Mouse (Mus musculus) embryonic facial prominence, embryonic 13.5 days (tissue): ENCODE results near the gene Krt8. TPM values are rescaled to one million over a fixed set of nuclear protein-coding genes. Genes with fewer than 3 reads are reported as not detected.

Experiments used
- ATAC-seq: fragments of 200-750 bp; cut with Nextera tagmentation; 2 replicates; pipeline ENCODE4 v1.8.0; 2017; ENCODE audit warnings: low read depth; ENCODE audit not compliant: insufficient number of reproducible peaks, insufficient read depth, low FRiP score, low TSS enrichment
- H3K27ac ChIP-seq: fragments of 300-500 bp; sonication (generic); 2 replicates; pipeline ENCODE4 v1.5.1; 2015; ENCODE audit warnings: moderate library complexity, mild to moderate bottlenecking, inconsistent platforms
- H3K27me3 ChIP-seq: fragments of 300-500 bp; sonication (generic); 2 replicates; pipeline ENCODE4 v1.6.1; 2015; ENCODE audit warnings: mild to moderate bottlenecking, inconsistent platforms
- H3K36me3 ChIP-seq: fragments of 300-500 bp; sonication (generic); 2 replicates; pipeline ENCODE4 v1.6.1; 2015; ENCODE audit warnings: mild to moderate bottlenecking, inconsistent platforms
- H3K4me1 ChIP-seq: fragments of 300-500 bp; sonication (generic); 2 replicates; pipeline ENCODE4 v1.6.1; 2015; ENCODE audit warnings: inconsistent platforms
- H3K4me2 ChIP-seq: fragments of 300-500 bp; sonication (generic); 2 replicates; pipeline ENCODE4 v1.6.1; 2015; ENCODE audit warnings: moderate library complexity, mild to moderate bottlenecking, inconsistent platforms
- H3K4me3 ChIP-seq: fragments of 300-500 bp; sonication (generic); 2 replicates; pipeline ENCODE4 v1.5.1; 2015; ENCODE audit warnings: mild to moderate bottlenecking, inconsistent platforms
- H3K9ac ChIP-seq: fragments of 300-500 bp; sonication (generic); 2 replicates; pipeline ENCODE4 v1.6.1; 2015; ENCODE audit warnings: mild to moderate bottlenecking, inconsistent platforms
- H3K9me3 ChIP-seq: fragments of 300-500 bp; sonication (generic); 2 replicates; pipeline ENCODE4 v1.6.1; 2016; ENCODE audit warnings: inconsistent platforms
- WGBS: fragments of 180-500 bp; shearing (Covaris S2); methylation state at CpG from one replicate; pipeline ENCODE4 v1.1.7; 2015; ENCODE audit warnings: mixed read lengths; 5-methylcytosine and 5-hydroxymethylcytosine counted together
- polyA plus RNA-seq: library from polyadenylated mRNA; unstranded; fragments of >200 nt; fragmentation: Nextera tagmentation; extraction: Ambion mirVana; gene quantifications from 2 replicates; pipeline ENCODE4 v1.2.1, GENCODE M21; 2015

The Krt8 gene
- polyA plus RNA-seq, 1 experiment from 2014 or later, result 38.6 TPM

- Histone ChIP-seq H3K36me3 (no peaks in the 10 kb centered on the region), H3K27ac (peak overlapping the region; percentile 55; the same call in 1 of the 2 replicates), H3K4me3 (no peak overlapping the region), H3K27me3 (peaks cover 51% of the 10 kb centered on the region), H3K9ac (peak overlapping the region; percentile 52), H3K4me2 (peak overlapping the region; percentile 46), H3K4me1 (peaks cover 27% of the 10 kb centered on the region), H3K9me3 (no peaks in the 10 kb centered on the region)
- 0 out of 2 replicates have a peak, but pooled peaks have one; percentile 48 for ATAC-seq
- WGBS, result 5% methylated on average over 22 of the region's 22 CpGs
These were observed 21.0 kb upstream of the Krt8 start for GRCm38 (mm10) chr15:102025136-102025872.

GRCm38 (mm10) chr15:102023888-102024287, 19.6 kb upstream of the Krt8 start:
- no peak for ATAC-seq
- Histone ChIP-seq H3K27ac (0 out of 2 replicates have a peak overlapping the region, but pooled peaks have one; percentile 1), H3K9me3 (no peaks in the 10 kb centered on the region), H3K27me3 (peaks cover 43% of the 10 kb centered on the region), H3K4me2 (no peak overlapping the region), H3K9ac (no peak overlapping the region), H3K4me1 (peaks cover 27% of the 10 kb centered on the region), H3K36me3 (no peaks in the 10 kb centered on the region), H3K4me3 (no peak overlapping the region)
- WGBS, result 56% methylated on average over 8 of the region's 8 CpGs

- Histone ChIP-seq H3K9ac (no peak overlapping the region), H3K4me3 (no peak overlapping the region), H3K27me3 (peaks cover 29% of the 10 kb centered on the region), H3K9me3 (no peaks in the 10 kb centered on the region), H3K27ac (no peak overlapping the region), H3K36me3 (no peaks in the 10 kb centered on the region), H3K4me2 (no peak overlapping the region), H3K4me1 (peaks cover 18% of the 10 kb centered on the region)
- WGBS, result 35% methylated on average over 8 of the region's 8 CpGs
- no peak for ATAC-seq
These were observed 18.2 kb upstream of the Krt8 start for GRCm38 (mm10) chr15:102022481-102022880.

- ATAC-seq, result no peak
- peaks cover 7% of the 10 kb centered on the region; the same call in 1 of the 2 replicates for H3K27me3 ChIP-seq
- H3K27ac ChIP-seq, result no peak overlapping the region
- no peak overlapping the region for H3K4me2 ChIP-seq
- no peaks in the 10 kb centered on the region for H3K9me3 ChIP-seq
- H3K4me1 ChIP-seq, result peaks cover 19% of the 10 kb centered on the region
- H3K36me3 ChIP-seq, result no peaks in the 10 kb centered on the region
- no peak overlapping the region for H3K4me3 ChIP-seq
- H3K9ac ChIP-seq, result no peak overlapping the region
- WGBS, result 12% methylated on average over 7 of the region's 7 CpGs
These were observed 13.7 kb upstream of the Krt8 start for GRCm38 (mm10) chr15:102017918-102018463.

GRCm38 (mm10) chr15:102016787-102017186, 12.5 kb upstream of the Krt8 start:
- ATAC-seq, result 0 out of 2 replicates have a peak, but pooled peaks have one; percentile 60
- WGBS, result 15% methylated on average over 7 of the region's 7 CpGs

GRCm38 (mm10) chr15:102016096-102016495, 11.8 kb upstream of the Krt8 start:
- no peak overlapping the region for H3K9ac ChIP-seq
- WGBS, result 35% methylated on average over 3 of the region's 3 CpGs
- no peak overlapping the region for H3K27ac ChIP-seq
- no peaks in the 10 kb centered on the region for H3K36me3 ChIP-seq
- no peak for ATAC-seq
- H3K4me3 ChIP-seq, result no peak overlapping the region
- H3K9me3 ChIP-seq, result no peaks in the 10 kb centered on the region
- H3K27me3 ChIP-seq, result peaks cover 7% of the 10 kb centered on the region; the same call in 1 of the 2 replicates
- H3K4me1 ChIP-seq, result peaks cover 19% of the 10 kb centered on the region
- no peak overlapping the region for H3K4me2 ChIP-seq

More at GRCm38 (mm10) chr15:102016787-102017186, 12.5 kb upstream of the Krt8 start:
- Histone ChIP-seq H3K9me3 (no peaks in the 10 kb centered on the region), H3K4me3 (no peak overlapping the region), H3K4me1 (peaks cover 19% of the 10 kb centered on the region), H3K9ac (no peak overlapping the region), H3K27ac (no peak overlapping the region), H3K27me3 (peaks cover 7% of the 10 kb centered on the region; the same call in 1 of the 2 replicates), H3K36me3 (no peaks in the 10 kb centered on the region), H3K4me2 (no peak overlapping the region)

GRCm38 (mm10) chr15:102014848-102015247, 10.6 kb upstream of the Krt8 start:
- H3K27me3 ChIP-seq, result peaks cover 7% of the 10 kb centered on the region; the same call in 1 of the 2 replicates
- H3K4me3 ChIP-seq, result no peak overlapping the region
- H3K9me3 ChIP-seq, result no peaks in the 10 kb centered on the region
- H3K4me1 ChIP-seq, result peaks cover 26% of the 10 kb centered on the region
- no peak overlapping the region for H3K4me2 ChIP-seq
- ATAC-seq, result no peak
- H3K9ac ChIP-seq, result no peak overlapping the region
- no peaks in the 10 kb centered on the region for H3K36me3 ChIP-seq
- 64% methylated on average over 2 of the region's 4 CpGs for WGBS
- H3K27ac ChIP-seq, result no peak overlapping the region

GRCm38 (mm10) chr15:102013651-102014050, 9.4 kb upstream of the Krt8 start:
- no peak overlapping the region for H3K9ac ChIP-seq
- no peak overlapping the region for H3K4me3 ChIP-seq
- H3K4me1 ChIP-seq, result peaks cover 26% of the 10 kb centered on the region
- WGBS, result 49% methylated on average over 3 of the region's 3 CpGs
- H3K36me3 ChIP-seq, result no peaks in the 10 kb centered on the region
- peaks cover 13% of the 10 kb centered on the region; the same call in 1 of the 2 replicates for H3K27me3 ChIP-seq
- no peak for ATAC-seq
- no peaks in the 10 kb centered on the region for H3K9me3 ChIP-seq
- no peak overlapping the region for H3K4me2 ChIP-seq
- H3K27ac ChIP-seq, result no peak overlapping the region

GRCm38 (mm10) chr15:102012260-102012765, 8.0 kb upstream of the Krt8 start:
- H3K9me3 ChIP-seq, result no peaks in the 10 kb centered on the region
- H3K4me2 ChIP-seq, result no peak overlapping the region
- no peaks in the 10 kb centered on the region for H3K36me3 ChIP-seq
- WGBS, result 56% methylated on average over 4 of the region's 4 CpGs
- ATAC-seq, result no peak
- no peak overlapping the region for H3K9ac ChIP-seq
- peaks cover 36% of the 10 kb centered on the region for H3K4me1 ChIP-seq
- no peak overlapping the region for H3K27ac ChIP-seq
- H3K27me3 ChIP-seq, result peaks cover 20% of the 10 kb centered on the region
- H3K4me3 ChIP-seq, result no peak overlapping the region

- 50% methylated on average over 3 of the region's 3 CpGs for WGBS
- H3K4me3 ChIP-seq, result no peak overlapping the region
- ATAC-seq, result no peak
- no peak overlapping the region for H3K4me2 ChIP-seq
- no peaks in the 10 kb centered on the region for H3K9me3 ChIP-seq
- peaks cover 40% of the 10 kb centered on the region for H3K4me1 ChIP-seq
- no peak overlapping the region for H3K9ac ChIP-seq
- H3K27ac ChIP-seq, result no peak overlapping the region
- peaks cover 27% of the 10 kb centered on the region for H3K27me3 ChIP-seq
- H3K36me3 ChIP-seq, result no peaks in the 10 kb centered on the region
These were observed 6.4 kb upstream of the Krt8 start for GRCm38 (mm10) chr15:102010569-102011245.
